Mouse (Mus musculus): ENCODE measurements around the gene Lamtor5.

- TF ChIP-seq CTCF (IDR thresholded peaks at IDR 0.05; ENCODE audit: borderline replicate concordance, insufficient read depth, low read length) (no peak), POLR2A (IDR thresholded peaks at IDR 0.05; ENCODE audit: low read depth, low read length) (no peak)
Observed at GRCm38 (mm10) chr3:107252035-107252434, 26.6 kb upstream of the Lamtor5 start.
